32 mouse cellular contexts compared by ENCODE assay signal in genomic region chr10:41241558-41242242, GRCm38 (mm10).
DNase-seq lines count a peak whose midpoint lies in the region; ATAC-seq and TF ChIP-seq lines count a peak whose summit lies in the region.
"Had no signal": no experiment of that assay in that cellular context is flagged by ENCODE, and none has a peak within 500 bp of the region (broad histone marks: within the 10 kb centered on the region; RNA-seq: fewer than 3 reads in every experiment).

No protein-coding gene starts in this region.

- no peak for DNase-seq in heart, adult 2 months
- no peak for DNase-seq in heart, postnatal 14 days
- no peak for DNase-seq in heart, adult 9 months (ENCODE audit: low spot score in 2 of 2)
- DNase-seq in left cerebral cortex, postnatal 25 days (ENCODE audit: low spot score in 2 of 2): no peak
- DNase-seq: adrenal gland, adult 2 months; adrenal gland, postnatal 36 days; cerebellum, adult 18-20 months; cerebellum, postnatal 10 days; gastrocnemius, adult 2 months; gastrocnemius, postnatal 36 days; kidney, adult 9 months; kidney, postnatal 10 days; left cerebral cortex, postnatal 4 days; right cerebral cortex, adult 18-20 months; spleen, adult 18-20 months; thymus, postnatal 14 days had no signal

- no peaks in the 10 kb centered on the region for H3K36me3 ChIP-seq in heart, adult 2 months (ENCODE audit: control insufficient read depth, insufficient read depth, low read length)
- H3K36me3 ChIP-seq in heart, embryonic 15.5 days: peaks cover 14% of the 10 kb centered on the region
- H3K36me3 ChIP-seq in liver, embryonic 16.5 days (ENCODE audit: control insufficient read depth, insufficient read depth): no peaks in the 10 kb centered on the region
- H3K36me3 ChIP-seq: embryonic facial prominence, embryonic 13.5 days; midbrain, embryonic 12.5 days; neural tube, embryonic 12.5 days had no signal

- peak overlapping the region; percentile 55 for H3K27ac ChIP-seq in heart, adult 2 months
- peak overlapping the region; percentile 45 for H3K27ac ChIP-seq in heart, embryonic 15.5 days
- H3K27ac ChIP-seq in liver, embryonic 16.5 days (ENCODE audit: low read length): peak overlapping the region; percentile 81
- H3K27ac ChIP-seq: embryonic facial prominence, embryonic 13.5 days; gastrocnemius, adult 2 months; hindbrain, embryonic 13.5 days; left cerebral cortex, adult 2 months; midbrain, embryonic 12.5 days; neural tube, embryonic 12.5 days had no signal

- H3K4me2 ChIP-seq in heart, embryonic 15.5 days: no peak overlapping the region
- no peak overlapping the region for H3K4me2 ChIP-seq in liver, embryonic 16.5 days (ENCODE audit: low read depth, low read length)
- H3K4me2 ChIP-seq: embryonic facial prominence, embryonic 13.5 days; heart, embryonic 11.5 days; hindbrain, embryonic 13.5 days; lung, embryonic 14.5 days; midbrain, embryonic 12.5 days; neural tube, embryonic 12.5 days had no signal

- H3K9ac ChIP-seq in heart, adult 2 months (ENCODE audit: low read depth, low read length): no peak overlapping the region
- H3K9ac ChIP-seq in heart, embryonic 15.5 days: no peak overlapping the region
- H3K9ac ChIP-seq in liver, embryonic 16.5 days (ENCODE audit: low read depth, low read length): 0 out of 2 replicates have a peak overlapping the region, but pooled peaks have one; percentile 13
- H3K9ac ChIP-seq: embryonic facial prominence, embryonic 13.5 days; hindbrain, embryonic 13.5 days; lung, embryonic 14.5 days; midbrain, embryonic 12.5 days; neural tube, embryonic 12.5 days had no signal

- WGBS in heart, adult 2 months: 75% methylated on average over 6 of the region's 6 CpGs
- WGBS in heart, embryonic 15.5 days: 70% methylated on average over 6 of the region's 6 CpGs
- 74% methylated on average over 6 of the region's 6 CpGs for WGBS in liver, embryonic 16.5 days (ENCODE audit: insufficient replicate concordance)

- H3K4me1 ChIP-seq in heart, adult 2 months (ENCODE audit: control insufficient read depth, insufficient read depth, low read length): no peaks in the 10 kb centered on the region; the same call in 1 of the 2 replicates
- H3K4me1 ChIP-seq in heart, embryonic 15.5 days (replicated peaks): peaks cover 6% of the 10 kb centered on the region; the same call in 1 of the 2 replicates
- H3K4me1 ChIP-seq in liver, embryonic 16.5 days (ENCODE audit: control insufficient read depth, low read depth, low read length): peaks cover 22% of the 10 kb centered on the region
- H3K4me1 ChIP-seq: embryonic facial prominence, embryonic 13.5 days; midbrain, embryonic 12.5 days had no signal

- no peaks in the 10 kb centered on the region for H3K27me3 ChIP-seq in heart, adult 2 months (ENCODE audit: control insufficient read depth, insufficient read depth, low read length)
- no peaks in the 10 kb centered on the region for H3K27me3 ChIP-seq in heart, embryonic 15.5 days
- no peaks in the 10 kb centered on the region for H3K27me3 ChIP-seq in liver, embryonic 16.5 days (ENCODE audit: control insufficient read depth, insufficient read depth, low read depth, low read length)
- H3K27me3 ChIP-seq: CH12.LX; embryonic facial prominence, embryonic 13.5 days; hindbrain, embryonic 13.5 days; midbrain, embryonic 12.5 days; neural tube, embryonic 12.5 days had no signal

- no peak overlapping the region for H3K4me3 ChIP-seq in heart, adult 2 months
- H3K4me3 ChIP-seq in heart, embryonic 15.5 days: no peak overlapping the region
- H3K4me3 ChIP-seq in liver, embryonic 16.5 days (ENCODE audit: low read depth, low read length): no peak overlapping the region
- H3K4me3 ChIP-seq: embryonic facial prominence, embryonic 13.5 days; erythroblast, embryonic 14.5 days; gastrocnemius, adult 2 months; hindbrain, embryonic 13.5 days; left cerebral cortex, adult 2 months; midbrain, embryonic 12.5 days; myocyte; neural tube, embryonic 12.5 days had no signal

- TF ChIP-seq CTCF in heart, adult 2 months (IDR thresholded peaks at IDR 0.05): no peak

- no peak for TF ChIP-seq POLR2A in heart, adult 2 months (IDR thresholded peaks at IDR 0.05; ENCODE audit: insufficient read depth, low read depth, low read length)

- no peaks in the 10 kb centered on the region for H3K79me2 ChIP-seq in heart, adult 2 months (replicated peaks; ENCODE audit: control insufficient read depth, insufficient read depth, low read length)

- H3K9me3 ChIP-seq in heart, embryonic 15.5 days (replicated peaks): no peaks in the 10 kb centered on the region
- H3K9me3 ChIP-seq in liver, embryonic 16.5 days (replicated peaks; ENCODE audit: control insufficient read depth, low read length): no peaks in the 10 kb centered on the region
- H3K9me3 ChIP-seq: embryonic facial prominence, embryonic 13.5 days; hindbrain, embryonic 13.5 days; midbrain, embryonic 12.5 days; neural tube, embryonic 12.5 days had no signal

- intact Hi-C loops in heart, adult 2 months (cut with DNase I): no loop called here
- intact Hi-C loops in heart, postnatal 14 days (cut with DNase I): no loop called here
- intact Hi-C loops in left cerebral cortex, postnatal 25 days (cut with DNase I): no loop called here

- no peak for TF ChIP-seq EP300 in heart, adult 2 months (IDR thresholded peaks at IDR 0.05; ENCODE audit: insufficient read depth, low read depth, low read length)

- no peak for ATAC-seq in heart, embryonic 15.5 days (replicated peaks; ENCODE audit: insufficient number of reproducible peaks, insufficient read depth, low FRiP score, low read depth)
- ATAC-seq in erythroblast, adult 5-6 weeks (replicated peaks; ENCODE audit: low FRiP score, poor library complexity, severe bottlenecking): peak; percentile 80
- peak; percentile 82 for ATAC-seq in liver, embryonic 16.5 days (ENCODE audit: low read depth)
- ATAC-seq: activated CD4-positive, CD25-positive, alpha-beta regulatory T cell, adult 4 months; forebrain, embryonic 16.5 days; intestine, embryonic 16.5 days had no signal
